Mouse (Mus musculus) embryonic facial prominence, embryonic 10.5 days (tissue): ENCODE results near the gene Ttc39a. TPM values are rescaled to one million over a fixed set of nuclear protein-coding genes. Genes with fewer than 3 reads are reported as not detected.

Source experiments
- DNase-seq: peaks from one replicate; pipeline ENCODE4 v3.0.0-alpha.2; 2017; ENCODE audit warnings: low spot score
- H3K27ac ChIP-seq: fragments of 300-500 bp; sonication (generic); replicated peaks from 2 replicates; pipeline ENCODE4 v1.5.1; 2016; ENCODE audit warnings: mild to moderate bottlenecking
- H3K27me3 ChIP-seq: fragments of 300-500 bp; sonication (generic); replicated peaks from 2 replicates; pipeline ENCODE4 v1.6.1; 2016; ENCODE audit warnings: low read depth, mild to moderate bottlenecking; ENCODE audit not compliant: poor library complexity, severe bottlenecking
- H3K36me3 ChIP-seq: fragments of 300-500 bp; sonication (generic); replicated peaks from 2 replicates; pipeline ENCODE4 v1.6.1; 2016; ENCODE audit warnings: mild to moderate bottlenecking, moderate library complexity
- H3K4me1 ChIP-seq: fragments of 300-500 bp; sonication (generic); 2 replicates; pipeline ENCODE4 v1.6.1; 2016
- H3K4me3 ChIP-seq: fragments of 300-500 bp; sonication (generic); 2 replicates; pipeline ENCODE4 v1.5.1; 2016; ENCODE audit warnings: mild to moderate bottlenecking, moderate library complexity
- H3K9me3 ChIP-seq: fragments of 300-500 bp; sonication (generic); 2 replicates; pipeline ENCODE4 v1.6.1; 2016; ENCODE audit warnings: mild to moderate bottlenecking
- WGBS: fragments of 180-500 bp; shearing (Covaris S2); methylation state at CpG from one replicate; pipeline ENCODE4 v1.1.7; 2016; 5-methylcytosine and 5-hydroxymethylcytosine counted together
- polyA plus RNA-seq: library from polyadenylated mRNA; unstranded; fragments of >200 nt; fragmentation: Nextera tagmentation; extraction: Ambion mirVana; gene quantifications from 2 replicates; pipeline ENCODE4 v1.2.1, GENCODE M21; 2016

The Ttc39a gene
- polyA plus RNA-seq, 1 experiment from 2014 or later, result 5.3 TPM

DNA sequence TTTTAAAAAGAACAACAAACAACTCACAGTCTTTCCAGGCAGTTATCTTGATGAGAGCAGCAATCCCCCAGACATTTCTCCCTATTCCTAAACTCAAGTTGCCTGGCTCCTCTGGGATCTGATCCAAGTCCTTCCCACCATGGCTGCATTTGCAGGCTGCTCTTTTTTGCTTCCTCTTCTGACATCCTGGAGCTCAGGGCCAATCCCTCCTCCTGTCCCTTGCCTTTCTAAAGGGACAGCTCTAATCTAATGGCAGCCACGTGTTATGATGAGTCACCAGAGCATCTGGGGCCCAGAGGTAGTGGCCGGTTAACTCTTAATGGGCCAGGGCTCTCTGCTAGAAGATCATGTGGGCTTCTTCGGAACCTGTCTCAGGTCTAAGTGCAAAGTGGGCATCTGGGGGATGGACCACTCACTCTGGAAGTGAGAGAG is 353 bp upstream of the Ttc39a start:
- 9% methylated on average over 3 of the region's 3 CpGs for WGBS
- H3K27ac ChIP-seq, result peak overlapping the region; percentile 85

DNA sequence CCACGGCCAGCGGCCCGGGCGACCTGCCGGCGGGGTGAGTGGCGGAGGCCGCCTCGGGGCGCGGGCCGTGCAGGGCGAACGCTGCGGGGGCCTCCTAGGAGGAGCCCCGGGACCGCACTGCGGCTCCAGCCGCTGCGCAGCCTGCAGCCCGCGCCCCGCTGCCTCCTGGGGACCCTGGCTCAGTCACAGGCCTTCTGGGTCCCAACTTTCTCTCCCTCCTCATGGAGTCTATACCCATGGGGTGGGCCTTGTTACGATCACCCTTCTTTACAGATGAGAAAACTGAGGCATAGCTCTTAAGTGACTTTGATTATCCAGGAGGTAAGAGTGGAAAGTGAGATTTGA is 725 bp downstream of the Ttc39a start:
- H3K4me1 ChIP-seq, result peaks cover 26% of the 10 kb centered on the region
- DNase-seq, result no peak
- H3K4me3 ChIP-seq, result peak overlapping the region; percentile 75
- H3K27ac ChIP-seq, result peak overlapping the region; percentile 85
- H3K36me3 ChIP-seq, result peaks cover 4% of the 10 kb centered on the region; the same call in 1 of the 2 replicates
- WGBS, result 3% methylated on average over 24 of the region's 24 CpGs
- peaks cover 25% of the 10 kb centered on the region for H3K27me3 ChIP-seq
- H3K9me3 ChIP-seq, result no peaks in the 10 kb centered on the region

More for the DNA sequence above, 353 bp upstream of the Ttc39a start:
- no peaks in the 10 kb centered on the region for H3K9me3 ChIP-seq
- peaks cover 25% of the 10 kb centered on the region for H3K27me3 ChIP-seq
- H3K4me3 ChIP-seq, result peak overlapping the region; percentile 75
- DNase-seq, result peak; percentile 55
- H3K4me1 ChIP-seq, result peaks cover 26% of the 10 kb centered on the region
- peaks cover 4% of the 10 kb centered on the region; the same call in 1 of the 2 replicates for H3K36me3 ChIP-seq

GRCm38 (mm10) chr4:109407701-109408485 is 1.5 kb downstream of the Ttc39a start:
- peaks cover 26% of the 10 kb centered on the region for H3K4me1 ChIP-seq
- no peaks in the 10 kb centered on the region for H3K9me3 ChIP-seq
- DNase-seq, result no peak
- H3K27ac ChIP-seq, result no peak overlapping the region
- H3K27me3 ChIP-seq, result peaks cover 25% of the 10 kb centered on the region
- WGBS, result 84% methylated on average over 9 of the region's 9 CpGs
- H3K4me3 ChIP-seq, result peak overlapping the region; percentile 75
- H3K36me3 ChIP-seq, result peaks cover 4% of the 10 kb centered on the region; the same call in 1 of the 2 replicates

DNA sequence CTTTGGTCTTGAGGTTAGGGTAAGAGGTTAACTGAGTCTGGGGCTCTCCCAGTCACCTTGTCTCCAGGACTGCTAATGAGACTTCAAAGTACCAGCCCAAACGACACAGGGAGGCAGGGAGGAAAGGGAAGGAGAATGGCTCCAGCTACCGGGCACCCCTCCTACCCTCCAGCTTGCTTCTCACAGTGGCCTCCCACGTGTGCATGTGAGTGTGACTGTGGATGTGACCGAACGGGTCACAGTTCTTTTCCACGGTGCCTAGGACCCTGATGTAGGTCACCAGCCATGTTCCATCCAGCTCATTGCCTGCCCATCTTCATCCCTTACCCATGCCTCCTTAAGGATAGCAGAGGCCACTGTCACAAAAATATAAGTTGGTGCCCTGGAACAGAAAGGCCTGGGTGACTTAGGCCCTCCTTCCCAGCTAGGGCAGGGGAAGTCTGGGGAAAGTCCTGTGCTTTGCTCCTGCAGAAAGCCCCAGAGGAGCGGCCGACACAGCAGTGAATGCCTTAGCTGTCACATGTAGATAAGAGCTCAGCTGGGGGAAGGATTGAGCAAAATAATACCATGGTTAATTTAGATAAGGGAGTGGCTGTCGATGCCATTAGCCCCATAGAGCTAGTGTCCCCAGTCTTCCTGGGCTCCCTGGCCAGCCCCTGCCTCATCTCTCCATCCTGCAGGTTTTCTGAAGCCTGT is 4.4 kb downstream of the Ttc39a start:
- Histone ChIP-seq H3K4me1 (peaks cover 30% of the 10 kb centered on the region), H3K9me3 (no peaks in the 10 kb centered on the region), H3K27me3 (peaks cover 19% of the 10 kb centered on the region), H3K36me3 (no peaks in the 10 kb centered on the region), H3K4me3 (no peak overlapping the region), H3K27ac (peak overlapping the region; percentile 26; the same call in 1 of the 2 replicates)
- whole genome bisulfite sequencing, result 70% methylated on average over 9 of the region's 9 CpGs
- DNase-seq, result no peak

DNA sequence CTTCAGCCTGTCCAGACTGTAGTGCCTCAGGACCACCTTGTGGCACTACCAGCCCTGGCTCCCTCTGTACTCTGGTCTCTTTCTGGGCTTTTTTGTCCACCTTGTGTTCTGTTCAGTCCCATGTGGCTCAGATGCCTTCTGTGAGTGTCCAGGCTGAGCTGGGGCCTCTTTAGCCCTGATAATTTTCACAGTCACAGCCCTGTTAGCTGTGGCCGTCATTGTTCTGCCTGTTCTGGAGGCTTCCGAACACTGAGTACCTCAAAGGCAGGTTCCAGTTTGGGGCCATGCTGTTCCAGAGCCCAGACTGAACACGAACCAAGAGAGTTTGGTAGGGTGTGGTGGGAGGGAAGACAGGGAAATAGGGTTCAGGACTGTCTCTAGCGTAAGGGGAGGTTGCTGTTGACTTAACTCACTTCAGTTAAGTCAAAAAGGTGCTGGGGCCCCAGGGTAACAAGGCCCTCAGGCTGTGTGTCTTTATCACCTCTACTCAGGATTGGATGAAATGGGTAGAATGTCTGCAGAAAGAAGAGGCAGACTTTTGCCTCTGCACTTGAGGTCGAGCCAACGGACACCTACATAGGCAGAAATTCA is 5.0 kb downstream of the Ttc39a start:
- no peak overlapping the region for H3K4me3 ChIP-seq
- H3K9me3 ChIP-seq, result no peaks in the 10 kb centered on the region
- no peaks in the 10 kb centered on the region for H3K36me3 ChIP-seq
- 88% methylated on average over 6 of the region's 6 CpGs for WGBS
- peaks cover 18% of the 10 kb centered on the region for H3K27me3 ChIP-seq
- H3K27ac ChIP-seq, result no peak overlapping the region
- no peak for DNase-seq
- H3K4me1 ChIP-seq, result peaks cover 24% of the 10 kb centered on the region

DNA sequence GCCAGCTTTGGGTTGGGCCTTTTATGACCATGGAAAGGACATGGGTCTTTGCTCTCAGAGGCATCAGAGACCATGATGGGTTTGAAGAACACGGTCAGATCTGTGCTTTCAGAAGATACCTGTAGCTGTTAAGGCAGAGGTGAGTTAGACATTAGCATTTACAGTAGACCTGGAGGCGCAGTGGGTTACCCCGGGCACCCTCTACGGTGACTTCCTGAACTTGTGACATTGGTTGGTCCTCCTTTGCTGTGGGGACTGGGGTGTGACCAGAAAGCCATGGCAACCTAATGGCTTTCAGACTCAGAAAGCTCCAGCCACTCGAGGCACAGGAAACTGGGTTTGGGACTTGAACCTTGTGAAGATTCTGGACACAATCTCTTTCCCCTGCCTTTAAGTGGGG is 5.8 kb downstream of the Ttc39a start:
- 89% methylated on average over 5 of the region's 5 CpGs for WGBS
- Histone ChIP-seq H3K36me3 (no peaks in the 10 kb centered on the region), H3K4me3 (no peak overlapping the region), H3K27me3 (peaks cover 15% of the 10 kb centered on the region), H3K27ac (no peak overlapping the region), H3K9me3 (no peaks in the 10 kb centered on the region), H3K4me1 (peaks cover 17% of the 10 kb centered on the region)
- DNase-seq, result no peak

GRCm38 (mm10) chr4:109417998-109418397 is 11.6 kb downstream of the Ttc39a start:
- Histone ChIP-seq H3K4me3 (no peak overlapping the region), H3K9me3 (no peaks in the 10 kb centered on the region), H3K36me3 (no peaks in the 10 kb centered on the region), H3K27me3 (no peaks in the 10 kb centered on the region), H3K4me1 (peaks cover 13% of the 10 kb centered on the region), H3K27ac (no peak overlapping the region)
- no peak for DNase-seq
- WGBS, result 82% methylated on average over 1 of the region's 1 CpGs

GRCm38 (mm10) chr4:109419017-109419416 is 12.6 kb downstream of the Ttc39a start:
- 35% methylated on average over 3 of the region's 3 CpGs for WGBS
- H3K27me3 ChIP-seq, result no peaks in the 10 kb centered on the region
- DNase-seq, result no peak
- H3K4me3 ChIP-seq, result no peak overlapping the region
- peaks cover 10% of the 10 kb centered on the region for H3K4me1 ChIP-seq
- no peaks in the 10 kb centered on the region for H3K36me3 ChIP-seq
- H3K27ac ChIP-seq, result no peak overlapping the region
- no peaks in the 10 kb centered on the region for H3K9me3 ChIP-seq

- Histone ChIP-seq H3K27me3 (no peaks in the 10 kb centered on the region), H3K4me3 (no peak overlapping the region), H3K4me1 (peaks cover 5% of the 10 kb centered on the region), H3K27ac (no peak overlapping the region), H3K36me3 (no peaks in the 10 kb centered on the region), H3K9me3 (no peaks in the 10 kb centered on the region)
- 90% methylated on average over 4 of the region's 4 CpGs for WGBS
- DNase-seq, result no peak
Observed at GRCm38 (mm10) chr4:109419563-109419962, 13.1 kb downstream of the Ttc39a start.

- DNase-seq, result peak; percentile 43
- Histone ChIP-seq H3K4me1 (peaks cover 3% of the 10 kb centered on the region; the same call in 1 of the 2 replicates), H3K9me3 (no peaks in the 10 kb centered on the region), H3K27ac (no peak overlapping the region), H3K27me3 (no peaks in the 10 kb centered on the region), H3K36me3 (no peaks in the 10 kb centered on the region), H3K4me3 (no peak overlapping the region)
- 73% methylated on average over 8 of the region's 8 CpGs for WGBS
Observed at GRCm38 (mm10) chr4:109420138-109420795, 13.8 kb downstream of the Ttc39a start.

DNA sequence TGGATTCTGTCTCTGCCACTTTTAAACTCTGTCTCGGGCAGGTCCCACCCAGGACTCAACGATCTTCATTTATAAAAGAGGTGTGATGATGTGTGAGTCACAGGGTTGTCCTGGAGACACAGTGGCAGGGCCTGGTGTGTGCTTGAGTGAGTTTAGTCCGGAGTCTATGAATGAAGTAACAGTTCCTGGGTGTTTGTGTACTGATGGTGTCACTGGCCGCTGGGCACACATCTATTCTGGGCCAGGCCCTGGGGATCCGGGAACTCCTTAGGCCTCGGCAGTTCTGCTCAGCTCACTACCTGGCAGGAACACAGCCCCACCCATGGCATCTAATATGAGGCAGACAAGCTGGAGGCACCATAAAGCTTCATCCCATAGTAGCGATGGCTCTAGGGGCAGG is 15.2 kb downstream of the Ttc39a start:
- Histone ChIP-seq H3K4me3 (no peak overlapping the region), H3K27ac (no peak overlapping the region), H3K27me3 (no peaks in the 10 kb centered on the region), H3K4me1 (peaks cover 3% of the 10 kb centered on the region; the same call in 1 of the 2 replicates), H3K9me3 (no peaks in the 10 kb centered on the region), H3K36me3 (no peaks in the 10 kb centered on the region)
- no peak for DNase-seq
- WGBS, result 91% methylated on average over 7 of the region's 7 CpGs

DNA sequence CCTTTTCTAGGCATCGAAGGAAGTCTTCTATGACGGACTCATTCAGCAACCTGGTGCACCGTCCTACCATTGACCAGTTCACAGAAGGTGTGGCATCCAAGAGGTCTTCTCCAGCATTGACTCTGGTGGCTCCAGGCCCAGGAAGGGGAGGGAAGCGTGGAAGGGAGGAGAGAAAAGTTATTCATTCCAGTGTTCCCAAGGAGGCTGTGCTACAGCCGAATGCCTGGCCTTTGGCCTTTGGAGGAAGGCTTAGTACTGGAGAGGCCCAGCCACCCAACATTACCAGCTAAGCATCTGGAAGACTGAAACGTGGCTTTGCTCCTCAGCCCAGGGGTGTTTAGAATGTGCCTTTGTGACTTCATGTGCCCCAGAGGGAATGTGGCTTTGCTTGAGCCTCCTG is 16.0 kb downstream of the Ttc39a start:
- no peak overlapping the region for H3K27ac ChIP-seq
- peaks cover 3% of the 10 kb centered on the region; the same call in 1 of the 2 replicates for H3K4me1 ChIP-seq
- H3K9me3 ChIP-seq, result no peaks in the 10 kb centered on the region
- H3K36me3 ChIP-seq, result no peaks in the 10 kb centered on the region
- 69% methylated on average over 6 of the region's 6 CpGs for WGBS
- no peak for DNase-seq
- no peak overlapping the region for H3K4me3 ChIP-seq
- no peaks in the 10 kb centered on the region for H3K27me3 ChIP-seq
